Mouse (Mus musculus) lung, adult 2 months (tissue): ENCODE measurements at regions not wholly inside any gene's neighbourhood (a gene's known extent, or its start where the extent isn't known, plus 50 kb on each side); places are given as distances from the start of the nearest gene placed in this dataset.

Experiments used
- CTCF ChIP-seq: fragments of 200-500 bp; IDR thresholded peaks from 2 replicates; pipeline ENCODE4 v1.5.1; 2011; ENCODE audit warnings: mild to moderate bottlenecking, low read length, control low read depth; ENCODE audit not compliant: insufficient read depth
- POLR2A ChIP-seq: fragments of 200-500 bp; IDR thresholded peaks from 2 replicates; pipeline ENCODE4 v1.6.1; 2011; ENCODE audit warnings: low read depth, mild to moderate bottlenecking, control low read depth, low read length, borderline replicate concordance; ENCODE audit errors: extremely low read depth

DNA sequence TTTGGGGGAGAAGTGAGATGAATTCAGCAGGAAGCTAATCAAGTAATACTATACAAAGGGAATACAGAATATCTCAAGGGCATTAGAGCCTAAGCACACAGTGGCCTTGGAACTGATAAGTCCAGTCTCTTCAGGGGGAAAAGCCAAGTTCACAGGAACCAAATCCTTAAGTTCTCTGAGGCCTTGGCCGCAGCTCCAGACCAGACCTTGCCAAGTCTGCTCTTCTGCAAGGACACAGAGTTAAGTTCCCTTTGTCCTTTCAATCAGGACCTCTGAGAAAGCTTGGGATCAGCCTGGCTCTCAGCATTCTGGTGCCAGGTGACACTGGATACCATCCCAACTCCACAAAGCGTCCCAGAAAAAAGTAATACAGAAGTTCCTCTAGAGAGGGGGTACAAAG, 657.1 kb upstream of the Adamts9 start:
- no peak for TF ChIP-seq POLR2A
- TF ChIP-seq CTCF = no peak
